Mouse (Mus musculus) heart, postnatal 0 days (tissue): ENCODE data around the gene BC107364. TPM values are rescaled to one million over a fixed set of nuclear protein-coding genes. Genes with fewer than 3 reads are reported as not detected.
"Not testable (repeated sequence)": the region's sequence is repeated elsewhere in the genome, so short reads cannot be mapped to it uniquely, and the experiment has no call there.

ENCODE experiments used
- ATAC-seq: fragments of 200-750 bp; cut with Nextera tagmentation; 2 replicates; pipeline ENCODE4 v1.8.0; 2017; ENCODE audit warnings: low read depth, moderate number of reproducible peaks, moderate library complexity; ENCODE audit not compliant: insufficient read depth
- DNase-seq: peaks from one replicate; pipeline ENCODE4 v3.0.0-alpha.2; 2016; ENCODE audit warnings: low spot score
- H3K27ac ChIP-seq: fragments of 300-500 bp; sonication (generic); 2 replicates; pipeline ENCODE4 v1.5.1; 2014; ENCODE audit warnings: low read depth, mild to moderate bottlenecking
- H3K27me3 ChIP-seq: fragments of 300-500 bp; sonication (generic); 2 replicates; pipeline ENCODE4 v1.6.1; 2014; ENCODE audit warnings: low read length, mixed read lengths; ENCODE audit not compliant: control insufficient read depth, insufficient read depth
- H3K36me3 ChIP-seq: fragments of 300-500 bp; sonication (generic); replicated peaks from 2 replicates; pipeline ENCODE4 v1.6.1; 2014; ENCODE audit warnings: low read length, mixed read lengths; ENCODE audit not compliant: control insufficient read depth, insufficient read depth
- H3K4me1 ChIP-seq: fragments of 300-500 bp; sonication (generic); 2 replicates; pipeline ENCODE4 v1.6.1; 2014; ENCODE audit warnings: antibody characterized with exemption; ENCODE audit not compliant: control insufficient read depth, insufficient read depth
- H3K4me2 ChIP-seq: fragments of 300-500 bp; sonication (generic); 2 replicates; pipeline ENCODE4 v1.6.1; 2014; ENCODE audit warnings: low read depth, mild to moderate bottlenecking, low read length, moderate library complexity
- H3K4me3 ChIP-seq: fragments of 300-500 bp; sonication (generic); 2 replicates; pipeline ENCODE4 v1.5.1; 2014; ENCODE audit warnings: low read depth, low read length
- H3K9ac ChIP-seq: fragments of 300-500 bp; sonication (generic); replicated peaks from 2 replicates; pipeline ENCODE4 v1.6.1; 2014; ENCODE audit warnings: low read depth, low read length, mixed read lengths
- H3K9me3 ChIP-seq: fragments of 300-500 bp; sonication (generic); replicated peaks from 2 replicates; pipeline ENCODE4 v1.6.1; 2016; ENCODE audit warnings: low read length; ENCODE audit not compliant: control insufficient read depth
- CTCF ChIP-seq: IDR thresholded peaks from 2 replicates; pipeline ENCODE4 v1.5.1; 2016; ENCODE audit warnings: antibody characterized with exemption, control low read depth, low read depth
- EP300 ChIP-seq: IDR thresholded peaks from 2 replicates; pipeline ENCODE4 v1.6.1; 2016; ENCODE audit warnings: antibody characterized with exemption, low read depth
- WGBS: fragments of 180-500 bp; shearing (Covaris S2); extraction: QIAGEN DNeasy Blood & Tissue Kit; methylation state at CpG from one replicate; pipeline ENCODE4 v1.1.7; 2014; 5-methylcytosine and 5-hydroxymethylcytosine counted together
- polyA plus RNA-seq: library from polyadenylated mRNA; unstranded; fragments of >200 nt; fragmentation: Nextera tagmentation; extraction: Ambion mirVana; gene quantifications from 2 replicates; pipeline ENCODE4 v1.2.1, GENCODE M21; 2015
- total RNA-seq: library from RNA; depleted of rRNA; stranded (reverse); fragments of >200 nt; gene quantifications from 2 replicates; pipeline ENCODE4 v1.2.3, GENCODE M21; 2014; ENCODE audit warnings: low replicate concordance

Gene BC107364
- total and polyA plus RNA-seq, 2 experiments from 2014 or later = 0.40 TPM; not detected in 1

DNA sequence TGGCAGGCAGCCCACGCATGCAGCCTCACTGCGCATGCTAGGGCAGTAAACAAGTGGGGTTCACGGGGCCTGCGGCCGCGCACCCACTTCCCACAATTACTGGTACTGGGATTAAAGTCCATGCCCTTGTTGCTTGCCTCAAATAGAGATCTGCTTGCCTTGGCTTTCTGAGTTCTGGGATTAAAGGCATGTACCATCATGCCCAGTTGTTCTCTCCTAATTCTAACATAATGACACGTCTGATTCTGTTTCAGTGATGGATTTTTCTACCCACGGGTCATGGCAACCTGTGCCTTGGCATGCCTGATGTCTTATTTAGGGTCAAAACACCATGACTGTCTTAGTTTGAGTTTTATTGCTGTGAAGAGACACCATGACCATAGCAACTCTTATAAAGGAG is 15.5 kb upstream of the BC107364 start:
- Histone ChIP-seq H3K4me3 (no peak overlapping the region), H3K27ac (no peak overlapping the region), H3K36me3 (no peaks in the 10 kb centered on the region), H3K27me3 (no peaks in the 10 kb centered on the region), H3K4me2 (no peak overlapping the region), H3K4me1 (no peaks in the 10 kb centered on the region), H3K9ac (no peak overlapping the region), H3K9me3 (no peaks in the 10 kb centered on the region)
- ATAC-seq (no peak), DNase-seq (no peak)
- 89% methylated on average over 8 of the region's 8 CpGs for WGBS
- no peak for TF ChIP-seq EP300
- TF ChIP-seq CTCF = no peak

DNA sequence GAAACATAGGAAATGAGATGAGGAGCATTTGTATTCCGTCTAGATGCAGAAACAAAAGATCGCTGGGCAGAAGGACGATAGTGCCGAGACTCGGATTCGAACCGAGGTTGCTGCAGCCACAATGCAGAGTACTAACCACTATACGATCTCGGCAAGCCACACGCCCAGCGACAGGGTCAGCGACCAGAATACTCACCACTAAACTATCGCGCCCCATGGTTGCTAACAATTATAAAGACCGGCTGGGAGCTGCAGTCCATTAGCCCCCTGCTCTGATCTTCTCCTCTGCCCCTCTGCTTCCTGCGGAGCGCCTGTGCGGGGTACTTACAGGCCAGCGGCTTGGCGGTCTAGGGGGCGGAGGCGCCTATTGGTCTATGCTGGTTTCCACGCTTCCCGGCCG is 11.8 kb upstream of the BC107364 start:
- WGBS = 22% methylated on average over 25 of the region's 25 CpGs
- no peak overlapping the region for H3K4me3 ChIP-seq
- TF ChIP-seq EP300 = no peak
- TF ChIP-seq CTCF = no peak
- H3K9ac ChIP-seq = no peak overlapping the region
- ATAC-seq = no peak
- H3K4me2 ChIP-seq = no peak overlapping the region
- H3K27me3 ChIP-seq = no peaks in the 10 kb centered on the region
- H3K27ac ChIP-seq = no peak overlapping the region
- no peaks in the 10 kb centered on the region for H3K9me3 ChIP-seq
- DNase-seq = no peak
- no peaks in the 10 kb centered on the region for H3K4me1 ChIP-seq
- H3K36me3 ChIP-seq = no peaks in the 10 kb centered on the region

DNA sequence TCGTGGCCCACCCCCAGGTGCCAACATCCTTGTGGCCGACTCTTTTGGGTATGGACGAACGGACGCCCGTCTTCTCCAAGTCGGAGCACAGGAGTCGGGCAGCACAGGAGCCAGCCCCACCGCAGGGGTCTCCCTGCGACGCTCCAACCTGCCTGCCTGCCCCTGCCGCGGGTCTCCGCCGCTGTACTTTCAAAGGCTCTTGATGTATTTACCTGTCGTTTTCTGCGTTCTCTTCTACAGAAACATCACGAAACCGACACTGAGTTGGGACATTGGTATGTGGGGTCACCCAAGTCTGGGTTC is 8.4 kb upstream of the BC107364 start:
- H3K27me3 ChIP-seq, DNase-seq, H3K27ac ChIP-seq, H3K9me3 ChIP-seq, H3K4me3 ChIP-seq, H3K4me1 ChIP-seq, H3K36me3 ChIP-seq, H3K4me2 ChIP-seq, H3K9ac ChIP-seq: not testable (repeated sequence)
- WGBS = no CpG with 5 or more reads among the region's 19 CpGs
- peak; percentile 15; the same call in 1 of the 2 replicates for ATAC-seq

DNA sequence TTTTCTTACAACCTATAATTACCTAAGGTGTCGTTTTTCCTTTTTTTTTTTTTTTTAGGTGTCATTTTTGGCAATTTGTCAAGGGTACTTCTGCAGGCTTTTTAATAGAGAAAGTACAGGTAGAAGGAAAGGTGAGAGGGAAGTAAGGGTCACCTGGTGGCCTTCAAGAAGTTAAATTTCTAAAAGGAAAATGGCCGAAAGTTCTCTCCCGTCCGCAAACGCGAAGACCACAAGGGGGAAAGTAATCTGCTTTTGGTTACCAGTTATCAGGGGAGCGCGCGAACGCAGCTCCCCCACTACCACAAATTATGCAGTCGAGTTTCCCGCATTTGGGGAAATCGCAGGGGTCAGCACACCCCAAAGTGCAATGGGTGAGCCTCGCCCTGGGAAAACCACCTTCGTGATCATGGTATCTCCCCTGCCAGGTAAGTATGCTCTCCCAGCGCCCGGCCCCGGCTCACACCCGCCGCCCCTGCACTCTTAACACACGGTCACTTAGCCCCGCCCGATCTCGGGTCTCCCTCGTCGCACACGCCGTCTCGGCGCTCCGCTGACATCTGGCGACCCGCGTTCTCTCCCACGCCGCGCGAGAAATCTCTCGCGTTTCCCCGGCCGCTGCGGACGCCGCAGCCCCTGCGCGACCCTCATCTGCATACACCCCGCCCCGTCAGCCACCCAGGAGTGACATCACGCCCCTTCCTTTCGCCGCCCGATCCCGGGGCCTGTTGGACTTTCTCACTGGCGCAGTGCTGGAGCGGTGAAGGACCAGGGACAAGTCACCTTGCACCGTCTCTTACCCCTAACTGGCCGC is 7.9 kb upstream of the BC107364 start:
- H3K27ac ChIP-seq, DNase-seq, H3K9me3 ChIP-seq, H3K4me1 ChIP-seq, H3K9ac ChIP-seq, H3K4me2 ChIP-seq, H3K4me3 ChIP-seq, H3K27me3 ChIP-seq, H3K36me3 ChIP-seq: not testable (repeated sequence)
- WGBS = 0% methylated on average over 1 of the region's 58 CpGs
- peak; percentile 91 for ATAC-seq

DNA sequence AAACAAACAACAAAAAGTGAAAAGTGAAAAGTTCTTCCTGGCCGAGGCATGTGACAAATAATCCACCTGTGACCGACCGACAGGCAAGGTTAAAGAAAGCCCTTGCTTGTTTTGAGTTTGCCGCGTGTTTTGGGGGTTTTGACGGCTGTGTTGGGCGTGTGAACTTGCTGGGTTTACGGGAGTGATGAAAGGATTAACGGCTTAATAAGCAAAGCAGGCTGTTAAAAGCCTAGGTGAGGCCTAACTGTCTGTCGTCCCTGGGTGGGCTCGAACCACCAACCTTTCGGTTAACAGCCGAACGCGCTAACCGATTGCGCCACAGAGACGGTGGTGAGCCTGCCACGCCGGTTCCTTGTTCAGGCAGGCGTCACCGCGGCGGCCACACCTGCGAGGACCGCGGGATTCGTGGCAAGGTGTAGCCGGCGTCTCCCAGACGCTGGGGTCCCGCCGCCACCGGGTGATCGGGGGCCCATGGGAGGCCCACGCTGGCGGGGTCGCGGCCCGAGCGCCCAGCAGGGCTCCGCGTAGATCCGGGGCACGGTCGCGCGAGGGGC is 6.9 kb upstream of the BC107364 start:
- not testable (repeated sequence) for H3K36me3 ChIP-seq, H3K4me2 ChIP-seq, H3K4me1 ChIP-seq, H3K9me3 ChIP-seq, H3K4me3 ChIP-seq, H3K27ac ChIP-seq, H3K9ac ChIP-seq, DNase-seq, H3K27me3 ChIP-seq
- WGBS = no CpG with 5 or more reads among the region's 48 CpGs
- 0 out of 2 replicates have a peak, but pooled peaks have one; percentile 3 for ATAC-seq

DNA sequence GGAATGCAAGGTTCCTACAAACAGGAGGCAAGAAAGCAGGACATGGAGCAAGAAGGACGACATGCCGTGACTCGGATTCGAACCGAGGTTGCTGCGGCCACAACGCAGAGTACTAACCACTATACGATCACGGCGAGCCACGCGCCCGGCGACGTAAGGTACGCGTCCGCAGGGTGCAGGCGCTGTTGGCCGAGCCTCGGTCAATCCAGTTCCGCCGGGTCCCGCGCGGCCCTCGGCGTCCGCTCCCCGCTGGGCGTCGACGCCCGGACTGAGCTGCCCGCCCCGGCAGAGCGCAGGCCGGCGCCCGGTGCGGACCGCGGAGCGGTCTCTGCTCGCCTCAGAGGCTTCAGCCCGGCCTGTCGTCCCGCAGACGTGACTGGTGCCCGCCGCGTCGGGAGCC is 5.9 kb upstream of the BC107364 start:
- H3K9me3 ChIP-seq, H3K27me3 ChIP-seq, H3K4me1 ChIP-seq, H3K4me3 ChIP-seq, H3K36me3 ChIP-seq, DNase-seq, H3K9ac ChIP-seq, H3K4me2 ChIP-seq, H3K27ac ChIP-seq: not testable (repeated sequence)
- WGBS = no CpG with 5 or more reads among the region's 53 CpGs
- 0 out of 2 replicates have a peak, but pooled peaks have one; percentile 12 for ATAC-seq

DNA sequence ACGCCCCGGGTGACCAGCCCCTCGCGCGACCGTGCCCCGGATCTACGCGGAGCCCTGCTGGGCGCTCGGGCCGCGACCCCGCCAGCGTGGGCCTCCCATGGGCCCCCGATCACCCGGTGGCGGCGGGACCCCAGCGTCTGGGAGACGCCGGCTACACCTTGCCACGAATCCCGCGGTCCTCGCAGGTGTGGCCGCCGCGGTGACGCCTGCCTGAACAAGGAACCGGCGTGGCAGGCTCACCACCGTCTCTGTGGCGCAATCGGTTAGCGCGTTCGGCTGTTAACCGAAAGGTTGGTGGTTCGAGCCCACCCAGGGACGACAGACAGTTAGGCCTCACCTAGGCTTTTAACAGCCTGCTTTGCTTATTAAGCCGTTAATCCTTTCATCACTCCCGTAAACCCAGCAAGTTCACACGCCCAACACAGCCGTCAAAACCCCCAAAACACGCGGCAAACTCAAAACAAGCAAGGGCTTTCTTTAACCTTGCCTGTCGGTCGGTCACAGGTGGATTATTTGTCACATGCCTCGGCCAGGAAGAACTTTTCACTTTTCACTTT is 847 bp downstream of the BC107364 start:
- ATAC-seq, DNase-seq, H3K27ac ChIP-seq, H3K4me1 ChIP-seq, H3K36me3 ChIP-seq, H3K4me2 ChIP-seq, H3K9me3 ChIP-seq, H3K4me3 ChIP-seq, H3K9ac ChIP-seq, H3K27me3 ChIP-seq: not testable (repeated sequence)
- WGBS = no CpG with 5 or more reads among the region's 50 CpGs

DNA sequence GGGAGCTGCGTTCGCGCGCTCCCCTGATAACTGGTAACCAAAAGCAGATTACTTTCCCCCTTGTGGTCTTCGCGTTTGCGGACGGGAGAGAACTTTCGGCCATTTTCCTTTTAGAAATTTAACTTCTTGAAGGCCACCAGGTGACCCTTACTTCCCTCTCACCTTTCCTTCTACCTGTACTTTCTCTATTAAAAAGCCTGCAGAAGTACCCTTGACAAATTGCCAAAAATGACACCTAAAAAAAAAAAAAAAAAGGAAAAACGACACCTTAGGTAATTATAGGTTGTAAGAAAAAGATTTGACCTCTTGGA is 1.6 kb downstream of the BC107364 start:
- H3K27ac ChIP-seq, H3K4me3 ChIP-seq, H3K9me3 ChIP-seq, DNase-seq, H3K4me2 ChIP-seq, H3K4me1 ChIP-seq, H3K9ac ChIP-seq, H3K27me3 ChIP-seq, H3K36me3 ChIP-seq: not testable (repeated sequence)
- peak; percentile 25; the same call in 1 of the 2 replicates for ATAC-seq
- WGBS = 0% methylated on average over 1 of the region's 10 CpGs
